Mouse (Mus musculus) limb, embryonic 15.5 days (tissue): ENCODE measurements at regions not wholly inside any gene's neighbourhood (a gene's known extent, or its start where the extent isn't known, plus 50 kb on each side); places are given as distances from the start of the nearest gene placed in this dataset.

Experiments
- ATAC-seq: fragments of 200-750 bp; cut with Nextera tagmentation; 2 replicates; pipeline ENCODE4 v1.8.0; 2017; ENCODE audit warnings: low read depth, moderate TSS enrichment; ENCODE audit not compliant: insufficient number of reproducible peaks, low FRiP score, low TSS enrichment
- H3K27ac ChIP-seq: fragments of 300-500 bp; sonication (generic); 2 replicates; pipeline ENCODE4 v1.5.1; 2015; ENCODE audit warnings: moderate library complexity, mild to moderate bottlenecking, inconsistent platforms
- H3K27me3 ChIP-seq: fragments of 300-500 bp; sonication (generic); 2 replicates; pipeline ENCODE4 v1.6.1; 2015; ENCODE audit warnings: inconsistent platforms
- H3K36me3 ChIP-seq: fragments of 300-500 bp; sonication (generic); 2 replicates; pipeline ENCODE4 v1.6.1; 2015; ENCODE audit warnings: inconsistent platforms
- H3K4me1 ChIP-seq: fragments of 300-500 bp; sonication (generic); 2 replicates; pipeline ENCODE4 v1.6.1; 2015; ENCODE audit warnings: inconsistent platforms
- H3K4me2 ChIP-seq: fragments of 300-500 bp; sonication (generic); 2 replicates; pipeline ENCODE4 v1.6.1; 2015; ENCODE audit warnings: mild to moderate bottlenecking, inconsistent platforms
- H3K4me3 ChIP-seq: fragments of 300-500 bp; sonication (generic); 2 replicates; pipeline ENCODE4 v1.5.1; 2015; ENCODE audit warnings: mild to moderate bottlenecking, inconsistent platforms
- H3K9ac ChIP-seq: fragments of 300-500 bp; sonication (generic); 2 replicates; pipeline ENCODE4 v1.6.1; 2015; ENCODE audit warnings: inconsistent platforms
- H3K9me3 ChIP-seq: fragments of 300-500 bp; sonication (generic); 2 replicates; pipeline ENCODE4 v1.6.1; 2016; ENCODE audit warnings: inconsistent platforms
- WGBS: fragments of 180-500 bp; shearing (Covaris S2); methylation state at CpG from one replicate; pipeline ENCODE4 v1.1.7; 2015; 5-methylcytosine and 5-hydroxymethylcytosine counted together

- WGBS = 76% methylated on average over 3 of the region's 3 CpGs
- ATAC-seq = no peak
Observed at GRCm38 (mm10) chr16:92961361-92961760, 135.4 kb upstream of the Runx1 start.

GRCm38 (mm10) chr16:92960740-92961139 lies 134.8 kb upstream of the Runx1 start:
- H3K9me3 ChIP-seq = no peaks in the 10 kb centered on the region
- ATAC-seq = no peak
- peaks cover 3% of the 10 kb centered on the region; the same call in 1 of the 2 replicates for H3K4me1 ChIP-seq
- no peak overlapping the region for H3K4me3 ChIP-seq
- WGBS = 67% methylated on average over 7 of the region's 7 CpGs
- H3K9ac ChIP-seq = no peak overlapping the region
- no peak overlapping the region for H3K27ac ChIP-seq
- 0 out of 2 replicates have a peak, but pooled peaks cover 5% of the 10 kb centered on the region for H3K27me3 ChIP-seq
- H3K36me3 ChIP-seq = no peaks in the 10 kb centered on the region
- H3K4me2 ChIP-seq = no peak overlapping the region

More at GRCm38 (mm10) chr16:92961361-92961760, 135.4 kb upstream of the Runx1 start:
- Histone ChIP-seq H3K27ac (no peak overlapping the region), H3K27me3 (0 out of 2 replicates have a peak, but pooled peaks cover 5% of the 10 kb centered on the region), H3K4me2 (no peak overlapping the region), H3K9ac (no peak overlapping the region), H3K9me3 (no peaks in the 10 kb centered on the region), H3K4me3 (no peak overlapping the region), H3K4me1 (0 out of 2 replicates have a peak, but pooled peaks cover 4% of the 10 kb centered on the region), H3K36me3 (no peaks in the 10 kb centered on the region)

DNA sequence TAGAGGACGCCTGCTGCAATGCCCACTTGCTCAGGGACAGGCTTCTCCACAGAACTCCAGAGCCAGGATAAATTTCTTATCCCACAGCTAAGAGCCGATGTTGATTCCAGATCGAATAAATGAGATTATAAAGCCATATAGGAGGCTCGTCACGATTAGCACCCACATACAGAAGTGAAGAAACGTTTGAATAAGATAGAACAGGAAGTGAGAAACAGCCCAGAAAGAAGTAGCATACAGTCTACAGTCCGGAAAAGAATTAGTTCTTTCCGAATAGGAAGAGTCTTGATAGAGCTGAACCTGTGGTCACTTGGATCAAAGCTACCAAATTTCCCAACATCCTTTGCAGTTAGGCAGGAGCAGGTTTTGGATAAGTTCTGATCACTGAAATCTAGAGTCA lies 133.0 kb upstream of the Runx1 start:
- H3K27me3 ChIP-seq = 0 out of 2 replicates have a peak, but pooled peaks cover 5% of the 10 kb centered on the region
- no peak overlapping the region for H3K27ac ChIP-seq
- no peak overlapping the region for H3K9ac ChIP-seq
- WGBS = 89% methylated on average over 8 of the region's 8 CpGs
- H3K36me3 ChIP-seq = no peaks in the 10 kb centered on the region
- no peak for ATAC-seq
- H3K4me2 ChIP-seq = no peak overlapping the region
- no peak overlapping the region for H3K4me3 ChIP-seq
- no peaks in the 10 kb centered on the region for H3K9me3 ChIP-seq
- H3K4me1 ChIP-seq = peaks cover 18% of the 10 kb centered on the region

DNA sequence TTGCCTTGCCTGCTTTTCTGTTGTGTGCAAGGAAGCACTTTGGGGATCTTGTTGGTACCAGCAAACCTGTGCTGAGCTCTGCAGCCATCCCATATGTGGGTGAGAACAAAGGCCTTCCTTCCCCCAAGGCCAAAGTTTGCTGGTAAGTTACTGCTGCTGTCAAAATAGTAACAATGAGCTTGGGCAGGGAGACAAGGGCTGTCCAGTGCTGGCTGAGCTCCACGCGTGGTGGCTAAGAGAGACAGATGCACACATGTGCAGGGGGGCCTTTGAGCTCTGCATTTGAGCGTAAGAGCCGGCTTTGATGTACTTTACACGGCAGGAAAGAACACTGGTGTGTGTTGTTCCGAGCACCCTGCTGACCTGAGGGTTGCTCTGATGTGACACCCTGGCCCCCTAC lies 132.2 kb upstream of the Runx1 start:
- Histone ChIP-seq H3K9ac (no peak overlapping the region), H3K27ac (no peak overlapping the region), H3K27me3 (0 out of 2 replicates have a peak, but pooled peaks cover 5% of the 10 kb centered on the region), H3K9me3 (no peaks in the 10 kb centered on the region), H3K4me3 (no peak overlapping the region), H3K4me2 (no peak overlapping the region), H3K4me1 (peaks cover 26% of the 10 kb centered on the region), H3K36me3 (no peaks in the 10 kb centered on the region)
- ATAC-seq = no peak
- 60% methylated on average over 6 of the region's 6 CpGs for WGBS

- Histone ChIP-seq H3K27me3 (no peaks in the 10 kb centered on the region), H3K9me3 (no peaks in the 10 kb centered on the region), H3K4me1 (peaks cover 38% of the 10 kb centered on the region), H3K4me3 (no peak overlapping the region), H3K9ac (no peak overlapping the region), H3K27ac (no peak overlapping the region), H3K36me3 (no peaks in the 10 kb centered on the region), H3K4me2 (no peak overlapping the region)
- 43% methylated on average over 5 of the region's 5 CpGs for WGBS
- ATAC-seq = no peak
Observed at GRCm38 (mm10) chr16:92955508-92955907, 129.6 kb upstream of the Runx1 start.

- Histone ChIP-seq H3K4me1 (peaks cover 38% of the 10 kb centered on the region), H3K4me3 (no peak overlapping the region), H3K4me2 (no peak overlapping the region), H3K36me3 (no peaks in the 10 kb centered on the region), H3K9ac (no peak overlapping the region), H3K27me3 (no peaks in the 10 kb centered on the region), H3K9me3 (no peaks in the 10 kb centered on the region), H3K27ac (no peak overlapping the region)
- no peak for ATAC-seq
- WGBS = 93% methylated on average over 4 of the region's 4 CpGs
Observed at GRCm38 (mm10) chr16:92955087-92955486, 129.1 kb upstream of the Runx1 start.

GRCm38 (mm10) chr16:92953936-92954654 lies 128.1 kb upstream of the Runx1 start:
- 19% methylated on average over 11 of the region's 11 CpGs for WGBS
- no peaks in the 10 kb centered on the region for H3K36me3 ChIP-seq
- H3K27ac ChIP-seq = peak overlapping the region; percentile 65
- no peaks in the 10 kb centered on the region for H3K9me3 ChIP-seq
- H3K4me2 ChIP-seq = no peak overlapping the region
- peaks cover 38% of the 10 kb centered on the region for H3K4me1 ChIP-seq
- no peak overlapping the region for H3K9ac ChIP-seq
- no peak overlapping the region for H3K4me3 ChIP-seq
- ATAC-seq = peak; percentile 73; the same call in 1 of the 2 replicates
- no peaks in the 10 kb centered on the region for H3K27me3 ChIP-seq

- Histone ChIP-seq H3K4me1 (peaks cover 38% of the 10 kb centered on the region), H3K4me3 (no peak overlapping the region), H3K36me3 (no peaks in the 10 kb centered on the region), H3K27me3 (no peaks in the 10 kb centered on the region), H3K9ac (no peak overlapping the region), H3K4me2 (no peak overlapping the region), H3K27ac (no peak overlapping the region; the same call in 1 of the 2 replicates), H3K9me3 (no peaks in the 10 kb centered on the region)
- ATAC-seq = no peak
- 53% methylated on average over 7 of the region's 7 CpGs for WGBS
Observed at GRCm38 (mm10) chr16:92952336-92953097, 126.6 kb upstream of the Runx1 start.

DNA sequence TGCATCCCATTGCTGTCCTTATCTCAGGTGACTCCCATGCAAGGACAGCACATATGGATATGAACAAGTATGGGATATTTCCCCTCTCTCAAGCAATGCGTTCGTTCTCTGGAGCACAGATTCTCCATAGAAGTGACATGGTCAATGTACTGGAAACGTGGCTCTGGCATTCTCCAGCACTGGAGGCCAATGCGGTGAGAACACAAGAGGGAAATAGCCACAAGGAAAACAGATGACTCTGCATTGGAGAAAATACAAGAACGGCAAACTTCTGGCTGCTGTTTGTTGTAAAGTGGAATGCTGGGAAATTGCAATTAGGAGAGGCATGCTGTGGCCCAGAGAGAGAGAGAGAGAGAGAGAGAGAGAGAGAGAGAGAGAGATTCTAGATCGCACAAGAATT lies 125.6 kb upstream of the Runx1 start:
- 60% methylated on average over 6 of the region's 6 CpGs for WGBS
- peaks cover 38% of the 10 kb centered on the region for H3K4me1 ChIP-seq
- no peaks in the 10 kb centered on the region for H3K9me3 ChIP-seq
- no peak overlapping the region for H3K9ac ChIP-seq
- no peaks in the 10 kb centered on the region for H3K36me3 ChIP-seq
- H3K4me3 ChIP-seq = no peak overlapping the region
- H3K27ac ChIP-seq = peak overlapping the region; percentile 38; the same call in 1 of the 2 replicates
- no peaks in the 10 kb centered on the region for H3K27me3 ChIP-seq
- ATAC-seq = no peak
- no peak overlapping the region for H3K4me2 ChIP-seq

- H3K4me1 ChIP-seq = peaks cover 15% of the 10 kb centered on the region
- H3K9me3 ChIP-seq = no peaks in the 10 kb centered on the region
- H3K9ac ChIP-seq = no peak overlapping the region
- H3K36me3 ChIP-seq = no peaks in the 10 kb centered on the region
- H3K4me2 ChIP-seq = no peak overlapping the region
- WGBS = 92% methylated on average over 13 of the region's 13 CpGs
- H3K4me3 ChIP-seq = no peak overlapping the region
- no peak overlapping the region for H3K27ac ChIP-seq
- no peaks in the 10 kb centered on the region for H3K27me3 ChIP-seq
- no peak for ATAC-seq
Observed at GRCm38 (mm10) chr16:92948494-92948893, 122.5 kb upstream of the Runx1 start.

DNA sequence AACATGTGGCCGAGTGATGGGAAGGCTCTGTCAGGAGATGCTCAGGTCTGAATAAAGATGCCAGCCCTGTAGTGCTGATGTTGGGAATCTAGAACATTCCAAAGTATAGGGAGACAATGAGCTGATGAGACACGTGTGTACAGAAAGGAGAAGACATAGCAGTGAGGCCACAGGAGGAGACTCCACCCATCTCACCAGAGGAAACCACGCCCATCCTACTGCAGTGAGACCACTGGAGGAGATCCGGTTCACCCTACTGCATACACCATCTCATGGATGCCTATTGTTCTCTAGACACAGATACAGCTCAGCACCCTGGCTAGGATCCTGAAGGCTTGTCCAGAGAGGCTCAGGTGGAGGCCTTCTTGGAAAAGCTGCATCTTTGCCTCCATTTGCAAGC lies 120.6 kb upstream of the Runx1 start:
- Histone ChIP-seq H3K4me3 (no peak overlapping the region), H3K9me3 (no peaks in the 10 kb centered on the region), H3K9ac (no peak overlapping the region), H3K27me3 (no peaks in the 10 kb centered on the region), H3K27ac (no peak overlapping the region), H3K36me3 (no peaks in the 10 kb centered on the region), H3K4me2 (no peak overlapping the region), H3K4me1 (no peaks in the 10 kb centered on the region)
- ATAC-seq = no peak
- 78% methylated on average over 4 of the region's 4 CpGs for WGBS

DNA sequence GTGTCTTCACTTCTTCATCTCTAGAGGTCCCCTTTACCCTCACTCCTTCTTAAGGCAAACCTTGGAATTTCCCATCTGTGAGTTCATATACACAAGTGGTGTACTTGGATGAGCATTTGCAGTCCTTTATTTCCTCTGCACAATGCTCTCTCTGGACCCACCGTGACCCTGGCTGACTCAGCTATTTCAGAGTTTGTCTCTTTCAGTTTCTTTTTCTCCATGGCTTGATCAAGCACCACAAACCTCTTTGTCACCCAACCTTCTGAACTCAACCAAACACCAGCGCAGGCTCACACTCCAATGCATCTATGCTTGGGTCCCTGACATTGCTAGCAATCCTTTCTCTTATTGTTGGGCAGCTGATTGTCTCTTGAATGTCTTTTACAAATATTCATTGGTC lies 118.0 kb upstream of the Runx1 start:
- no peaks in the 10 kb centered on the region for H3K9me3 ChIP-seq
- H3K27ac ChIP-seq = no peak overlapping the region
- no peak overlapping the region for H3K4me3 ChIP-seq
- H3K4me1 ChIP-seq = peaks cover 3% of the 10 kb centered on the region; the same call in 1 of the 2 replicates
- WGBS = 93% methylated on average over 2 of the region's 2 CpGs
- no peak overlapping the region for H3K4me2 ChIP-seq
- no peak overlapping the region for H3K9ac ChIP-seq
- H3K27me3 ChIP-seq = no peaks in the 10 kb centered on the region
- no peaks in the 10 kb centered on the region for H3K36me3 ChIP-seq
- ATAC-seq = no peak
